Mouse (Mus musculus) embryonic facial prominence, embryonic 15.5 days (tissue): ENCODE measurements around the gene Prdm5. TPM values are rescaled to one million over a fixed set of nuclear protein-coding genes. Genes with fewer than 3 reads are reported as not detected.

Experiments used
- ATAC-seq: fragments of 200-750 bp; cut with Nextera tagmentation; 2 replicates; pipeline ENCODE4 v1.8.0; 2017; ENCODE audit warnings: low read depth, moderate TSS enrichment; ENCODE audit not compliant: insufficient number of reproducible peaks, low FRiP score, low TSS enrichment
- H3K27ac ChIP-seq: fragments of 300-500 bp; sonication (generic); replicated peaks from 2 replicates; pipeline ENCODE4 v1.5.1; 2015; ENCODE audit warnings: mild to moderate bottlenecking, inconsistent platforms
- H3K27me3 ChIP-seq: fragments of 300-500 bp; sonication (generic); 2 replicates; pipeline ENCODE4 v1.6.1; 2015; ENCODE audit warnings: inconsistent platforms
- H3K36me3 ChIP-seq: fragments of 300-500 bp; sonication (generic); 2 replicates; pipeline ENCODE4 v1.6.1; 2015; ENCODE audit warnings: mild to moderate bottlenecking, inconsistent platforms
- H3K4me1 ChIP-seq: fragments of 300-500 bp; sonication (generic); 2 replicates; pipeline ENCODE4 v1.6.1; 2015; ENCODE audit warnings: inconsistent platforms
- H3K4me2 ChIP-seq: fragments of 300-500 bp; sonication (generic); replicated peaks from 2 replicates; pipeline ENCODE4 v1.6.1; 2015; ENCODE audit warnings: mild to moderate bottlenecking, inconsistent platforms
- H3K4me3 ChIP-seq: fragments of 300-500 bp; sonication (generic); replicated peaks from 2 replicates; pipeline ENCODE4 v1.5.1; 2015; ENCODE audit warnings: mild to moderate bottlenecking, inconsistent platforms
- H3K9ac ChIP-seq: fragments of 300-500 bp; sonication (generic); 2 replicates; pipeline ENCODE4 v1.6.1; 2015; ENCODE audit warnings: inconsistent platforms
- H3K9me3 ChIP-seq: fragments of 300-500 bp; sonication (generic); replicated peaks from 2 replicates; pipeline ENCODE4 v1.6.1; 2016; ENCODE audit warnings: inconsistent platforms
- WGBS: fragments of 180-500 bp; shearing (Covaris S2); methylation state at CpG from one replicate; pipeline ENCODE4 v1.1.7; 2015; 5-methylcytosine and 5-hydroxymethylcytosine counted together
- polyA plus RNA-seq: library from polyadenylated mRNA; unstranded; fragments of >200 nt; fragmentation: Nextera tagmentation; extraction: Ambion mirVana; gene quantifications from 2 replicates; pipeline ENCODE4 v1.2.1, GENCODE M21; 2015

The Prdm5 gene
- polyA plus RNA-seq, 1 experiment from 2014 or later, result 21.7 TPM

GRCm38 (mm10) chr6:65871754-65872278, 93.0 kb downstream of the Prdm5 start:
- Histone ChIP-seq H3K27me3 (no peaks in the 10 kb centered on the region), H3K4me1 (peaks cover 3% of the 10 kb centered on the region; the same call in 1 of the 2 replicates), H3K9me3 (no peaks in the 10 kb centered on the region), H3K36me3 (no peaks in the 10 kb centered on the region), H3K27ac (no peak overlapping the region), H3K9ac (no peak overlapping the region), H3K4me2 (no peak overlapping the region), H3K4me3 (no peak overlapping the region)
- WGBS, result 45% methylated on average over 6 of the region's 6 CpGs
- no peak for ATAC-seq

GRCm38 (mm10) chr6:65878300-65878699, 99.5 kb downstream of the Prdm5 start:
- WGBS, result 93% methylated on average over 1 of the region's 1 CpGs
- Histone ChIP-seq H3K36me3 (no peaks in the 10 kb centered on the region; the same call in 1 of the 2 replicates), H3K4me1 (no peaks in the 10 kb centered on the region), H3K9me3 (no peaks in the 10 kb centered on the region), H3K4me2 (no peak overlapping the region), H3K27me3 (no peaks in the 10 kb centered on the region), H3K4me3 (no peak overlapping the region), H3K9ac (no peak overlapping the region), H3K27ac (no peak overlapping the region)
- no peak for ATAC-seq

DNA sequence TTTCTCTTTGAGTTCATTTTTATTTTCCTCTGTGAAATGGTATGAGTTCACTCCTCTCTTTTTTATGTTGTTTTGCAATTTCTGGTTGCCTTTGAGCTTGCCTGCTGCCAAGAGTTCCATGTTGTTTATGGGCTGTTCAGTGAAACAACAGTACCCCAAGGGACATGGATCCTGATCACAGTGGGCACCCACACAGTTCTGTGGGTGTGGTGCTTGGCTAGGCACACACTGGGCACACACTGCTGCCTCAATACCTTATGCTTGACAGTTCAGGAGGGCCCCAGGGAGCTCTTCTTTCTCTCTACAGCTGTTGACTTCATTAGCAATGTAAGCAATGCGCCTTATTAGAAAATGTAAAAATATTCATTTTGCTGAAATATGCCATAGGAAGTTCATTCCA, 110.0 kb downstream of the Prdm5 start:
- Histone ChIP-seq H3K9me3 (no peaks in the 10 kb centered on the region), H3K27ac (no peak overlapping the region), H3K4me1 (no peaks in the 10 kb centered on the region), H3K27me3 (no peaks in the 10 kb centered on the region), H3K36me3 (0 out of 2 replicates have a peak, but pooled peaks cover 5% of the 10 kb centered on the region), H3K4me2 (no peak overlapping the region), H3K4me3 (no peak overlapping the region), H3K9ac (no peak overlapping the region)
- no peak for ATAC-seq
- 85% methylated on average over 1 of the region's 1 CpGs for WGBS

DNA sequence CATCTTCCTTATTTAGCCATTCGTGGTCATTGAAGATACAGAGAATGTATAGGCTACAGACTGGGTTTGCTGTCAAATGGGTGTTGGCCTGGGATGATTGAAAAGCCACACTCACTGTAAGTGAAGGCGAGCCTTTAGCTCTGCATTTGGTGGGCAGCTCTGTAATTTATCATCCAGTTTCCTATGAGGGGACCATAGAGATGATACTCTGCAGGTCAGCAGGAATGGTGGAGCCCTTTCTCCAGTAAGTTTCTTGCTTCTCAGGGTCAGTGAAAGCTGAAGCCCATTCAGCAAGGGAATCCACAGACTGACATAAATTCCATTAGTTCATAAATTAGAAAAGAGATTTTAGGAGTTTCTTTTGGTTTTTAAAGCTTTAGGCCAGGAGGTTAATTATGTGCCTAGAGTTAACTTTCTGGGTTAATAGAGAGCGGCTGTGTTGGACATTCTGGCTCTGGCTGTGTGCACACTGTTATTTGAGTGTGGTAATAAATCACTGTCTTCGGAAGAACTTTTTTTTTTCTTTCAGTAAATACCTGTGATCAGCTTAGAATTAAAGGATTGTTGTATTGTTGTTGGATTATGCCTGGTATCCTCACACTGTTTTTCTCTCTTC, 113.4 kb downstream of the Prdm5 start:
- H3K27ac ChIP-seq, result no peak overlapping the region
- H3K36me3 ChIP-seq, result 0 out of 2 replicates have a peak, but pooled peaks cover 1% of the 10 kb centered on the region
- 86% methylated on average over 4 of the region's 4 CpGs for WGBS
- H3K4me1 ChIP-seq, result no peaks in the 10 kb centered on the region
- H3K4me2 ChIP-seq, result no peak overlapping the region
- ATAC-seq, result no peak
- no peak overlapping the region for H3K9ac ChIP-seq
- no peaks in the 10 kb centered on the region for H3K9me3 ChIP-seq
- H3K27me3 ChIP-seq, result no peaks in the 10 kb centered on the region
- H3K4me3 ChIP-seq, result no peak overlapping the region

DNA sequence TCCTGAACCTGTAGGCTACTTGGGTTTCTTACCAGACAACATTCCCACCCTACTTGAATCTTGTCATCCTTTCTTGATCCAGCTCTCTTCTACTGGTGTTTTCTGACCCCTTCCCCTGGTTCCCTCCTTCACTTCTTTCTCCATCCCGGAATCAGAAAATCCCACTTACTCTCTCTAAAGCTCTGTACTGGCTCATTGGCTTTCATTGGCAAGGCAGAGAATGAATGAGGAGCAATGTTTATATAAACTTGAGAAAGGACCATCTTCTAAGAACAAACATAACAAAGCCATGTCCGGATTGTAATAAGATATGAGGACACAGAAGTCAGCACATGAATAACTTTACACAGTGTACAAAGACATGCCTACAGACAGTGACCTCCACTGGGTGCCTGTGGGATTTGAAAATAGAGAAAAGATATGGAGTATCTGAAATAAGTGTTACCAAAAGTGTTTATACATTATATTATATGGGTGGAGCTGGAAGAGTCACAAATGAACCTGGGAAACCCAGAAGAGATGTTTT, 127.9 kb downstream of the Prdm5 start:
- Histone ChIP-seq H3K4me2 (no peak overlapping the region), H3K36me3 (peaks cover 18% of the 10 kb centered on the region), H3K27ac (no peak overlapping the region), H3K27me3 (no peaks in the 10 kb centered on the region), H3K9ac (no peak overlapping the region), H3K4me3 (no peak overlapping the region), H3K9me3 (no peaks in the 10 kb centered on the region), H3K4me1 (no peaks in the 10 kb centered on the region)
- no peak for ATAC-seq
- 88% methylated on average over 2 of the region's 2 CpGs for WGBS

DNA sequence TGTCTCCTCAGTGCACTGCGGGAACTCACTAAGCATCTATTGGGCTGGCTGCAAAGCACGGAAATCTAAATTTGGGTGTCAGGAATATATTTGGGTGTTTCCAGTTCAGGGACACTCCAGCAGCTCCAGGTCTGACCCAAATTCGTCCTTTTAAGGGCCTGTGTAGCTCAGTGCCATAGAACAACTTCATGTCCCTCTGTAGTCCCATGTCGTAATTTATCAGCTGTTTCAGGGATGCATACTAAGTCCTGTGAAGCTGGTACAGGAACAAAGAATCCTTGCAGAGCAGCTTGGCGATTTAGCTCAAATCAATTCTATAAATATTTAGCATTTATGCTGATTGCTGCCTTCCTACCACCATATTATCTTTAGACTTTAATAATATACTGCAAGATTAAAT, 136.6 kb downstream of the Prdm5 start:
- H3K27ac ChIP-seq, result no peak overlapping the region
- no peaks in the 10 kb centered on the region for H3K9me3 ChIP-seq
- no peak overlapping the region for H3K4me3 ChIP-seq
- WGBS, result 78% methylated on average over 5 of the region's 5 CpGs
- H3K9ac ChIP-seq, result no peak overlapping the region
- ATAC-seq, result no peak
- no peaks in the 10 kb centered on the region for H3K36me3 ChIP-seq
- no peaks in the 10 kb centered on the region for H3K4me1 ChIP-seq
- H3K27me3 ChIP-seq, result no peaks in the 10 kb centered on the region
- H3K4me2 ChIP-seq, result no peak overlapping the region

- Histone ChIP-seq H3K27ac (no peak overlapping the region), H3K36me3 (no peaks in the 10 kb centered on the region), H3K9me3 (no peaks in the 10 kb centered on the region), H3K4me1 (peaks cover 6% of the 10 kb centered on the region; the same call in 1 of the 2 replicates), H3K27me3 (no peaks in the 10 kb centered on the region), H3K4me3 (no peak overlapping the region), H3K9ac (no peak overlapping the region), H3K4me2 (no peak overlapping the region)
- ATAC-seq, result no peak
- 63% methylated on average over 3 of the region's 3 CpGs for WGBS
Observed at GRCm38 (mm10) chr6:65921703-65922102, 142.9 kb downstream of the Prdm5 start.

DNA sequence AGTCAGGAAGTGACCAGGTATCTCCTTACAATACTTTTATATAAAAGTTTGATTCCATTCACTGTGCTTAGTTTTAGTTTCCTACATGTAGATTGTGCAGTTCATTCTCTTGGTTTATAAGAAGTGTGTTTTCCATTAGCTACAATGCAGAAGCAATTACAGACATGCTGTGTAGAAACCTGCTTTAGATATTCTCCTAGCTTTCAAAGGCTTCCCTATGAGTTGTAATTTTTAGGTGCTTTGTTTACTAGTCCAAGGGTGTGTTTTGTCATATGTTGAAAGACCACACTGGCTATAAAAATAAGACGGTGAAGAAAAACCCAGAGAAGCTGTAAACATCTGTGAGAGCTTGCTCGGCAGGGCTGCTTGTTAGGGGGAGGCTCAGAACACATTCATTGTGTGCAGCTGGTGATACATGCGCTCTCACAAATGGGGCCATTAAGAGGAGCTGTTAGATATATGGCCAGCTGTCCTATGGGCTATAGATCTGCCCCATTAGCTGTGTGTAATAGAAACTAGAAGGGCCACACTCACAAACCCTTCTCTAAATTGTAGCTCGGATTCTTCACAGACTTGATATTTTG, 144.8 kb downstream of the Prdm5 start:
- H3K4me1 ChIP-seq, result peaks cover 6% of the 10 kb centered on the region; the same call in 1 of the 2 replicates
- H3K36me3 ChIP-seq, result no peaks in the 10 kb centered on the region
- no peak overlapping the region for H3K4me2 ChIP-seq
- no peaks in the 10 kb centered on the region for H3K27me3 ChIP-seq
- no peak overlapping the region for H3K4me3 ChIP-seq
- no peaks in the 10 kb centered on the region for H3K9me3 ChIP-seq
- no peak overlapping the region for H3K9ac ChIP-seq
- 54% methylated on average over 4 of the region's 4 CpGs for WGBS
- H3K27ac ChIP-seq, result no peak overlapping the region; the same call in 1 of the 2 replicates
- no peak for ATAC-seq

GRCm38 (mm10) chr6:65925737-65926333, 147.0 kb downstream of the Prdm5 start:
- no peaks in the 10 kb centered on the region for H3K27me3 ChIP-seq
- H3K36me3 ChIP-seq, result no peaks in the 10 kb centered on the region
- H3K9ac ChIP-seq, result no peak overlapping the region
- 76% methylated on average over 3 of the region's 3 CpGs for WGBS
- H3K4me1 ChIP-seq, result peaks cover 6% of the 10 kb centered on the region; the same call in 1 of the 2 replicates
- H3K9me3 ChIP-seq, result no peaks in the 10 kb centered on the region
- H3K4me2 ChIP-seq, result no peak overlapping the region
- ATAC-seq, result no peak
- H3K4me3 ChIP-seq, result no peak overlapping the region
- no peak overlapping the region for H3K27ac ChIP-seq

- H3K9ac ChIP-seq, result no peak overlapping the region
- no peaks in the 10 kb centered on the region for H3K4me1 ChIP-seq
- H3K4me2 ChIP-seq, result no peak overlapping the region
- H3K36me3 ChIP-seq, result 0 out of 2 replicates have a peak, but pooled peaks cover 2% of the 10 kb centered on the region
- ATAC-seq, result no peak
- no peak overlapping the region for H3K27ac ChIP-seq
- 83% methylated on average over 1 of the region's 1 CpGs for WGBS
- no peak overlapping the region for H3K4me3 ChIP-seq
- H3K27me3 ChIP-seq, result no peaks in the 10 kb centered on the region
- H3K9me3 ChIP-seq, result no peaks in the 10 kb centered on the region
Observed at GRCm38 (mm10) chr6:65930523-65930922, 151.7 kb downstream of the Prdm5 start.

DNA sequence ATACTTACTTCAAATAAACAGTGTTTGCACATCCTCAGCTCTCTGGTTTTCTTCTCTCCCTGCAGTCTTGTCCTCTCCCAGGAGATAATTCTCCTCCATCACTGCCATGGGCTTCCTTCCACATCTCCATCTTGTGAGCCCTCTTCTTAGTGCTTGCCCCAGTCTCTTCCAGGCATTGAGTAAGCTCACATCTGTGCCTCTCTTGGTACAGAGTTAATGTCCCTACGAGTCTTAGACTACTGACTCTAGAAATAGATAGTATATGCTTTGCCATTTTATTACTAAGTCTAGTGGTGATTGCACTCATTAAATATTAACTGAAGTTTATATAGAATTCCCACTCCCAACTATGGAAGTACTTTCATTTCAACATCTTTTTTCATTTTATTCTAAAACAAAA, 154.0 kb downstream of the Prdm5 start:
- WGBS, result 47% methylated on average over 1 of the region's 1 CpGs
- H3K27me3 ChIP-seq, result no peaks in the 10 kb centered on the region
- H3K36me3 ChIP-seq, result 0 out of 2 replicates have a peak, but pooled peaks cover 2% of the 10 kb centered on the region
- H3K9ac ChIP-seq, result no peak overlapping the region
- H3K4me1 ChIP-seq, result no peaks in the 10 kb centered on the region
- H3K4me3 ChIP-seq, result no peak overlapping the region
- no peak overlapping the region for H3K4me2 ChIP-seq
- no peaks in the 10 kb centered on the region for H3K9me3 ChIP-seq
- H3K27ac ChIP-seq, result no peak overlapping the region
- no peak for ATAC-seq
